Mouse (Mus musculus): ENCODE measurements around the gene Gm42957. TPM values are rescaled to one million over a fixed set of nuclear protein-coding genes. Genes with fewer than 3 reads are reported as not detected.
A peak's percentile ranks its signal among the peaks of the same experiment; 100 is the strongest.

Gm42957 gene
- polyA plus RNA-seq, 1 experiment from 2014 or later, result not detected

- Histone ChIP-seq H3K9ac (replicated peaks; ENCODE audit: low read depth) (no peak within 1 kb of the TSS), H3K27me3 (replicated peaks; ENCODE audit: insufficient read depth, low read length) (no peaks in the 10 kb centered on the region), H3K36me3 (ENCODE audit: insufficient read depth, low read length) (no peaks in the 10 kb centered on the region), H3K4me2 (replicated peaks; ENCODE audit: low read depth, low read length) (peak within 1 kb of the TSS; percentile 64), H3K27ac (ENCODE audit: low read length) (no peak within 1 kb of the TSS), H3K4me3 (ENCODE audit: low read depth, low read length) (peak within 1 kb of the TSS; percentile 28), H3K9me3 (ENCODE audit: low read length) (no peaks in the 10 kb centered on the region), H3K4me1 (ENCODE audit: insufficient read depth, low read depth, low read length) (0 out of 2 replicates have a peak, but pooled peaks cover 5% of the 10 kb centered on the region)
- ATAC-seq (peak; percentile 99), DNase-seq (ENCODE audit: low spot score) (peak; percentile 96)
- peak; percentile 58 for TF ChIP-seq CTCF (IDR thresholded peaks at IDR 0.05)
- TF ChIP-seq EP300 (IDR thresholded peaks at IDR 0.05), result no peak
- WGBS, result 6% methylated on average over 30 of the region's 35 CpGs
Measured at GRCm38 (mm10) chr3:96669727-96670468, 34.6 kb downstream of the Gm42957 start, which contains the start of gene Ankrd35. Gene Ankrd35, plus strand, starts transcription at chr3:96670131.

GRCm38 (mm10) chr3:96671519-96671918, 36.2 kb downstream of the Gm42957 start:
- 95% methylated on average over 5 of the region's 5 CpGs for WGBS
- H3K27ac ChIP-seq (ENCODE audit: low read length), result no peak overlapping the region
- no peaks in the 10 kb centered on the region for H3K9me3 ChIP-seq (ENCODE audit: low read length)
- H3K4me2 ChIP-seq (replicated peaks; ENCODE audit: low read depth, low read length), result no peak overlapping the region
- no peaks in the 10 kb centered on the region for H3K36me3 ChIP-seq (ENCODE audit: insufficient read depth, low read length)
- ATAC-seq (no peak), DNase-seq (ENCODE audit: low spot score) (no peak)
- H3K4me1 ChIP-seq (ENCODE audit: insufficient read depth, low read depth, low read length), result 0 out of 2 replicates have a peak, but pooled peaks cover 5% of the 10 kb centered on the region
- H3K9ac ChIP-seq (replicated peaks; ENCODE audit: low read depth), result no peak overlapping the region
- no peaks in the 10 kb centered on the region for H3K27me3 ChIP-seq (replicated peaks; ENCODE audit: insufficient read depth, low read length)
- H3K4me3 ChIP-seq (ENCODE audit: low read depth, low read length), result no peak overlapping the region
- TF ChIP-seq EP300 (IDR thresholded peaks at IDR 0.05) (no peak), CTCF (IDR thresholded peaks at IDR 0.05) (no peak)

GRCm38 (mm10) chr3:96673514-96673913, 38.2 kb downstream of the Gm42957 start:
- ATAC-seq, result no peak
- no peak overlapping the region for H3K4me3 ChIP-seq (ENCODE audit: low read depth, low read length)

GRCm38 (mm10) chr3:96674442-96674841, 39.2 kb downstream of the Gm42957 start:
- WGBS, result 42% methylated on average over 8 of the region's 8 CpGs
- TF ChIP-seq CTCF (IDR thresholded peaks at IDR 0.05) (no peak), EP300 (IDR thresholded peaks at IDR 0.05) (no peak)
- Histone ChIP-seq H3K4me3 (ENCODE audit: low read depth, low read length) (no peak overlapping the region), H3K9me3 (ENCODE audit: low read length) (no peaks in the 10 kb centered on the region), H3K27me3 (replicated peaks; ENCODE audit: insufficient read depth, low read length) (0 out of 2 replicates have a peak, but pooled peaks cover 2% of the 10 kb centered on the region), H3K9ac (replicated peaks; ENCODE audit: low read depth) (no peak overlapping the region), H3K27ac (ENCODE audit: low read length) (no peak overlapping the region), H3K36me3 (ENCODE audit: insufficient read depth, low read length) (no peaks in the 10 kb centered on the region), H3K4me1 (ENCODE audit: insufficient read depth, low read depth, low read length) (0 out of 2 replicates have a peak, but pooled peaks cover 5% of the 10 kb centered on the region), H3K4me2 (replicated peaks; ENCODE audit: low read depth, low read length) (no peak overlapping the region)
- ATAC-seq, result no peak
- no peak for DNase-seq (ENCODE audit: low spot score)

More at GRCm38 (mm10) chr3:96673514-96673913, 38.2 kb downstream of the Gm42957 start:
- no peaks in the 10 kb centered on the region for H3K36me3 ChIP-seq (ENCODE audit: insufficient read depth, low read length)
- no peak for TF ChIP-seq EP300 (IDR thresholded peaks at IDR 0.05)
- no peak for TF ChIP-seq CTCF (IDR thresholded peaks at IDR 0.05)
- no peaks in the 10 kb centered on the region for H3K27me3 ChIP-seq (replicated peaks; ENCODE audit: insufficient read depth, low read length)
- H3K4me2 ChIP-seq (replicated peaks; ENCODE audit: low read depth, low read length), result no peak overlapping the region
- WGBS, result 75% methylated on average over 4 of the region's 4 CpGs
- no peak overlapping the region for H3K27ac ChIP-seq (ENCODE audit: low read length)
- H3K9me3 ChIP-seq (ENCODE audit: low read length), result no peaks in the 10 kb centered on the region
- no peak overlapping the region for H3K9ac ChIP-seq (replicated peaks; ENCODE audit: low read depth)
- H3K4me1 ChIP-seq (ENCODE audit: insufficient read depth, low read depth, low read length), result 0 out of 2 replicates have a peak, but pooled peaks cover 5% of the 10 kb centered on the region
- DNase-seq (ENCODE audit: low spot score), result no peak

GRCm38 (mm10) chr3:96675171-96675570, 39.9 kb downstream of the Gm42957 start:
- no peak overlapping the region for H3K9ac ChIP-seq (replicated peaks; ENCODE audit: low read depth)
- no peak overlapping the region for H3K27ac ChIP-seq (ENCODE audit: low read length)
- DNase-seq (ENCODE audit: low spot score), result no peak
- H3K27me3 ChIP-seq (replicated peaks; ENCODE audit: insufficient read depth, low read length), result 0 out of 2 replicates have a peak, but pooled peaks cover 6% of the 10 kb centered on the region
- no peak overlapping the region for H3K4me2 ChIP-seq (replicated peaks; ENCODE audit: low read depth, low read length)
- H3K4me1 ChIP-seq (ENCODE audit: insufficient read depth, low read depth, low read length), result 0 out of 2 replicates have a peak, but pooled peaks cover 4% of the 10 kb centered on the region
- TF ChIP-seq EP300 (IDR thresholded peaks at IDR 0.05), result no peak
- TF ChIP-seq CTCF (IDR thresholded peaks at IDR 0.05), result no peak
- H3K4me3 ChIP-seq (ENCODE audit: low read depth, low read length), result no peak overlapping the region
- no peaks in the 10 kb centered on the region for H3K36me3 ChIP-seq (ENCODE audit: insufficient read depth, low read length)
- WGBS, result 75% methylated on average over 3 of the region's 3 CpGs
- ATAC-seq, result no peak
- H3K9me3 ChIP-seq (ENCODE audit: low read length), result no peaks in the 10 kb centered on the region

- ATAC-seq, result no peak
- H3K27ac ChIP-seq (ENCODE audit: low read length), result no peak overlapping the region
Measured at GRCm38 (mm10) chr3:96675690-96676089, 40.4 kb downstream of the Gm42957 start.

More at GRCm38 (mm10) chr3:96675690-96676089, 40.4 kb downstream of the Gm42957 start:
- Histone ChIP-seq H3K4me3 (ENCODE audit: low read depth, low read length) (no peak overlapping the region), H3K4me2 (replicated peaks; ENCODE audit: low read depth, low read length) (no peak overlapping the region), H3K27me3 (replicated peaks; ENCODE audit: insufficient read depth, low read length) (peaks cover 6% of the 10 kb centered on the region; the same call in 1 of the 2 replicates), H3K9ac (replicated peaks; ENCODE audit: low read depth) (no peak overlapping the region), H3K4me1 (ENCODE audit: insufficient read depth, low read depth, low read length) (no peaks in the 10 kb centered on the region), H3K36me3 (ENCODE audit: insufficient read depth, low read length) (no peaks in the 10 kb centered on the region), H3K9me3 (ENCODE audit: low read length) (no peaks in the 10 kb centered on the region)
- TF ChIP-seq EP300 (IDR thresholded peaks at IDR 0.05), result no peak
- TF ChIP-seq CTCF (IDR thresholded peaks at IDR 0.05), result no peak
- no peak for DNase-seq (ENCODE audit: low spot score)
- WGBS, result 62% methylated on average over 3 of the region's 3 CpGs
